Mouse (Mus musculus): ENCODE measurements around the gene Stat5b. TPM values are rescaled to one million over a fixed set of nuclear protein-coding genes. Genes with fewer than 3 reads are reported as not detected.

The Stat5b gene
- total and polyA plus RNA-seq, 3 experiments: 29.3 to 37.0 (median 32.3) TPM

DNA sequence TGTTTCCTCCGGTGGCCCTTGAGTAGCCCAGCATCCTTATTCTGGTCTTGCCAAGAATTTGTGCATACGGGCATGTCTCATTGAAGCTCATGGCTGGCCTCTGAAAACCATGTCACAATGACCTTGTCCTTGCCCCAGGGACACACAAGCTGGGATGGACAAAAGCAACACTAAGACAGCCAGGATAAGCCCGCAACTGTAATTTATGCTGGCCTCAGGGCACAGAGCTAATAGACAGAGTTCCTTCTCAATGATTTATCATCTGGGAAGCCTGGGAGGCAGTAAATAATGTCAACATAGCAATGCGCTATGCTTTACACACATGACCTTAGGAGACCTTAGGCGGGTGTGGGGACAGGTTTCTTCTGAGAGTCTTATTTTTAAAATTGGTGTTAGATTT, 51.1 kb downstream of the Stat5b start:
- Histone ChIP-seq H3K9ac (ENCODE audit: control insufficient read depth, low read depth, low read length, poor library complexity, severe bottlenecking) (no peak overlapping the region), H3K9me3 (replicated peaks; ENCODE audit: insufficient read depth, low read length) (no peaks in the 10 kb centered on the region), H3K4me1 (ENCODE audit: control insufficient read depth in 1 of 2, insufficient read depth in 2 of 2, low read length in 2 of 2) (no peaks in the 10 kb centered on the region), H3K79me2 (ENCODE audit: control insufficient read depth, insufficient read depth, low read length, poor library complexity) (no peaks in the 10 kb centered on the region), H3K27me3 (ENCODE audit: control insufficient read depth in 1 of 2, insufficient read depth in 2 of 2, low read length in 2 of 2) (no peaks in the 10 kb centered on the region), H3K36me3 (ENCODE audit: control insufficient read depth in 1 of 2, insufficient read depth in 2 of 2, low read length in 2 of 2) (peaks cover 0 to 15% of the 10 kb centered on the region in 2 experiments; a peak in 2 of 4 replicates), H3K4me3 (ENCODE audit: control insufficient read depth in 1 of 2, insufficient read depth in 1 of 2, low read depth in 2 of 2, low read length in 2 of 2) (no peak overlapping the region), H3K27ac (ENCODE audit: control insufficient read depth, low read depth, low read length) (no peak overlapping the region)
- DNase-seq (ENCODE audit: low read depth, low spot score): no peak
- no peak for TF ChIP-seq HCFC1 (IDR thresholded peaks at IDR 0.05; ENCODE audit: low read depth, low read length)
- TF ChIP-seq GATA1 (IDR thresholded peaks at IDR 0.05; ENCODE audit: low read depth, low read length): no peak
- TF ChIP-seq CHD1 (IDR thresholded peaks at IDR 0.05; ENCODE audit: low read depth, low read length): no peak
- no peak for TF ChIP-seq JUND (IDR thresholded peaks at IDR 0.05; ENCODE audit: low read depth, low read length)
- no peak for TF ChIP-seq NRF1 (IDR thresholded peaks at IDR 0.05; ENCODE audit: insufficient read depth, low read depth, low read length, poor library complexity, severe bottlenecking)
- no peak for TF ChIP-seq SIN3A (IDR thresholded peaks at IDR 0.05; ENCODE audit: low read length)
- no peak for TF ChIP-seq BHLHE40 (IDR thresholded peaks at IDR 0.05; ENCODE audit: borderline replicate concordance, low read depth, low read length)
- no peak for TF ChIP-seq TBP (IDR thresholded peaks at IDR 0.05; ENCODE audit: low read depth, low read length)
- no peak for TF ChIP-seq MYB (IDR thresholded peaks at IDR 0.05; ENCODE audit: low read depth, low read length)
- no peak for TF ChIP-seq TCF12 (IDR thresholded peaks at IDR 0.05; ENCODE audit: low read depth, low read length)
- TF ChIP-seq RCOR1 (IDR thresholded peaks at IDR 0.05; ENCODE audit: low read depth, low read length): no peak
- no peak for TF ChIP-seq MAFK (IDR thresholded peaks at IDR 0.05; ENCODE audit: borderline replicate concordance, low read depth, low read length)
- no peak for TF ChIP-seq USF2 (IDR thresholded peaks at IDR 0.05; ENCODE audit: borderline replicate concordance in 1 of 2, insufficient read depth in 1 of 2, low read depth in 1 of 2, low read length in 2 of 2)
- no peak for TF ChIP-seq RAD21 (IDR thresholded peaks at IDR 0.05; ENCODE audit: low read depth, low read length)
- no peak for TF ChIP-seq ZKSCAN1 (IDR thresholded peaks at IDR 0.05; ENCODE audit: low read depth, low read length)
- TF ChIP-seq MYC (IDR thresholded peaks at IDR 0.05; ENCODE audit: low read depth, low read length): no peak
- no peak for TF ChIP-seq SMC3 (IDR thresholded peaks at IDR 0.05; ENCODE audit: low read depth, low read length)
- TF ChIP-seq ZMIZ1 (IDR thresholded peaks at IDR 0.05; ENCODE audit: low read depth, low read length): no peak
- TF ChIP-seq TAL1 (IDR thresholded peaks at IDR 0.05; ENCODE audit: low read length): no peak
- no peak for TF ChIP-seq MEF2A (IDR thresholded peaks at IDR 0.05; ENCODE audit: extremely low read depth, insufficient replicate concordance, low read depth, low read length, poor library complexity, severe bottlenecking)

DNA sequence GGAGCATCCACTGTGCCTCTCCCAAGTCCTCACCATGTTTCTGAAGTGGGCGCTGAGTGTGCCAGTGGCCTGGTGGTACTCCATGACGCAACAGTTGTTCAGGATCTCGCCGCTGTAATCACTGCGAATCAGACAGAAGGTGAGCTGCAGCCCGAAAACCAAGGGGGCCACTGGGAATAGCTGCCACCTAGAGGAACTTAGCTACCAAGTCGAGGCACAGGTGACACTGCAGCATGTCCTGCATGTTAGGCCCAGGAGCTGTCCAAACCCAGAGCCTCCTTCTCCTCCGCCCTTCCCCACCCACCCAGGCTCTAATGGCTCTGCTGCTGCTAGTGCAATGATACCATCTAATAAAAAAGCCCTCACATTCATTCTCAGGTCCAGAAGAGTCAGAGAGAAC, 53.9 kb downstream of the Stat5b start:
- Histone ChIP-seq H3K27ac (ENCODE audit: control insufficient read depth, low read depth, low read length) (no peak overlapping the region), H3K4me1 (ENCODE audit: control insufficient read depth in 1 of 2, insufficient read depth in 2 of 2, low read length in 2 of 2) (no peaks in the 10 kb centered on the region), H3K27me3 (ENCODE audit: control insufficient read depth in 1 of 2, insufficient read depth in 2 of 2, low read length in 2 of 2) (no peaks in the 10 kb centered on the region), H3K79me2 (ENCODE audit: control insufficient read depth, insufficient read depth, low read length, poor library complexity) (no peaks in the 10 kb centered on the region), H3K4me3 (ENCODE audit: control insufficient read depth in 1 of 2, insufficient read depth in 1 of 2, low read depth in 2 of 2, low read length in 2 of 2) (no peak overlapping the region), H3K9ac (ENCODE audit: control insufficient read depth, low read depth, low read length, poor library complexity, severe bottlenecking) (no peak overlapping the region), H3K36me3 (ENCODE audit: control insufficient read depth in 1 of 2, insufficient read depth in 2 of 2, low read length in 2 of 2) (peaks cover 0 to 8% of the 10 kb centered on the region in 2 experiments; a peak in 2 of 4 replicates), H3K9me3 (replicated peaks; ENCODE audit: insufficient read depth, low read length) (no peaks in the 10 kb centered on the region)
- no peak for TF ChIP-seq SMC3 (IDR thresholded peaks at IDR 0.05; ENCODE audit: low read depth, low read length)
- no peak for DNase-seq (ENCODE audit: low read depth, low spot score)

All from MEL (cell line).